Mouse (Mus musculus): ENCODE data around the gene Tgfbi. TPM values are rescaled to one million over a fixed set of nuclear protein-coding genes. Genes with fewer than 3 reads are reported as not detected.

Tgfbi gene
- polyA plus RNA-seq, 2 experiments: 6.1 to 6.7 TPM

GRCm38 (mm10) chr13:56601199-56601598 lies 8.1 kb upstream of the Tgfbi start:
- Histone ChIP-seq H3K36me3 (replicated peaks; ENCODE audit: control insufficient read depth, insufficient read depth, low read depth) (no peaks in the 10 kb centered on the region), H3K27me3 (ENCODE audit: control insufficient read depth, insufficient read depth, low read length) (no peaks in the 10 kb centered on the region), H3K9ac (replicated peaks) (no peak overlapping the region), H3K9me3 (ENCODE audit: control insufficient read depth, low read length) (no peaks in the 10 kb centered on the region), H3K4me1 (replicated peaks; ENCODE audit: control insufficient read depth in 2 of 2, insufficient read depth in 2 of 2, low read length in 1 of 2) (no peaks in the 10 kb centered on the region), H3K4me3 (ENCODE audit: insufficient read depth in 1 of 2, low read depth in 2 of 2, low read length in 2 of 2) (no peak overlapping the region), H3K4me2 (ENCODE audit: low read depth) (no peak overlapping the region), H3K27ac (no peak overlapping the region)
- 45% methylated on average over 11 of the region's 11 CpGs for WGBS (ENCODE audit: insufficient replicate concordance)
- ATAC-seq (ENCODE audit: insufficient read depth) (no peak), DNase-seq (ENCODE audit: low read depth in 3 of 3, low spot score in 3 of 3) (no peak)
- no peak for TF ChIP-seq CTCF (IDR thresholded peaks at IDR 0.05; ENCODE audit: low read depth)
- TF ChIP-seq EP300 (IDR thresholded peaks at IDR 0.05; ENCODE audit: low read depth): no peak

DNA sequence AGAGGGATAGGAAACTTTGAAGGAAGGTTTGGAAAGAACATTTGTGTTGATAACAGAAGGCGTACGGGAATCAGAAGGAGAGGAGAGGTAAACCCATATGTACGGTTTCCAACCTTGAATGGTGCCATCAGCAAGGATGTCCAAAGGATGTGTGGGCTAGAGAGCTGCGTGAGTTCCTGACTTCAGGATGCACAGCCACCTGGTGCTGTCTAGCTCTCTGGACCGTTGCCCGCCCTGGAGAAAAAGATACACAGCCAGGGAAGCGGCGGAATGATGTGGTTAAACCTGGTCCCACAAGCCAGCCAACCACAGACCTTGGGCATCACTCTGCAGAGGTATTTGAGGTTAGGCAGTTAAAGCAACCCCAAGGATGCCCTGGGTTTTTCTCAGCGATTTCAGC lies 3.8 kb upstream of the Tgfbi start:
- Histone ChIP-seq H3K9me3 (ENCODE audit: control insufficient read depth, low read length) (no peaks in the 10 kb centered on the region), H3K4me2 (ENCODE audit: low read depth) (no peak overlapping the region), H3K4me1 (replicated peaks; ENCODE audit: control insufficient read depth in 2 of 2, insufficient read depth in 2 of 2, low read length in 1 of 2) (no peaks in the 10 kb centered on the region; a peak in 1 of 4 replicates), H3K27ac (no peak overlapping the region), H3K4me3 (ENCODE audit: insufficient read depth in 1 of 2, low read depth in 2 of 2, low read length in 2 of 2) (no peak overlapping the region), H3K9ac (replicated peaks) (no peak overlapping the region), H3K36me3 (replicated peaks; ENCODE audit: control insufficient read depth, insufficient read depth, low read depth) (no peaks in the 10 kb centered on the region), H3K27me3 (ENCODE audit: control insufficient read depth, insufficient read depth, low read length) (no peaks in the 10 kb centered on the region)
- DNase-seq (ENCODE audit: low read depth in 3 of 3, low spot score in 3 of 3): no peak
- ATAC-seq (ENCODE audit: insufficient read depth): no peak
- TF ChIP-seq EP300 (IDR thresholded peaks at IDR 0.05; ENCODE audit: low read depth) (no peak), CTCF (IDR thresholded peaks at IDR 0.05; ENCODE audit: low read depth) (no peak)
- 67% methylated on average over 9 of the region's 9 CpGs for WGBS (ENCODE audit: insufficient replicate concordance)

DNA sequence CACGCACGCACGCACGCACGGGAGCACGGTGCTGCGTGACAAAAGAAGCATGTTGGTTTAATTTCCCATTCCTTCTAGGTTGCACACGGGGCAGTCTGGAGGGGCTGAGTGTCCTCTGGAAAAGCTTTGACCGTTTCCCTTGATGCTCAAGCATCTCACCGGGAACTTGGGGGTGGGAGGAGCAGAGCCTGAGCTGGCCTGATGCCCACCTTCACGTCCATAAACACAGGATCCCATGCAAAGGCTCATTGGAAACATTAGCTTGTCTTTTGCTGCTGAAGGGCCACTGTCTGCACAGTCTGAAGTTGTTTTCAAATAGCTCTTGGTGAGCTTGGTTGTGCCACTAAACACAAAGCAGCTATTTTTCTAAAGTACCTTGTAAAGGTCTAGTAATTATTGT lies 2.6 kb upstream of the Tgfbi start:
- no peak for DNase-seq (ENCODE audit: low read depth in 3 of 3, low spot score in 3 of 3)

GRCm38 (mm10) chr13:56607225-56607624 lies 2.1 kb upstream of the Tgfbi start:
- Histone ChIP-seq H3K27ac (no peak overlapping the region), H3K9me3 (ENCODE audit: control insufficient read depth, low read length) (no peaks in the 10 kb centered on the region), H3K4me3 (ENCODE audit: insufficient read depth in 1 of 2, low read depth in 2 of 2, low read length in 2 of 2) (no peak overlapping the region), H3K4me2 (ENCODE audit: low read depth) (no peak overlapping the region), H3K27me3 (ENCODE audit: control insufficient read depth, insufficient read depth, low read length) (no peaks in the 10 kb centered on the region), H3K4me1 (replicated peaks; ENCODE audit: control insufficient read depth in 2 of 2, insufficient read depth in 2 of 2, low read length in 1 of 2) (peaks cover 2 to 6% of the 10 kb centered on the region in 2 experiments; a peak in 2 of 4 replicates), H3K9ac (replicated peaks) (no peak overlapping the region), H3K36me3 (replicated peaks; ENCODE audit: control insufficient read depth, insufficient read depth, low read depth) (no peaks in the 10 kb centered on the region)
- ATAC-seq (ENCODE audit: insufficient read depth) (no peak), DNase-seq (ENCODE audit: low read depth in 3 of 3, low spot score in 3 of 3) (no peak)
- 19% methylated on average over 7 of the region's 7 CpGs for WGBS (ENCODE audit: insufficient replicate concordance)
- TF ChIP-seq CTCF (IDR thresholded peaks at IDR 0.05; ENCODE audit: low read depth): no peak
- TF ChIP-seq EP300 (IDR thresholded peaks at IDR 0.05; ENCODE audit: low read depth): no peak

More for the DNA sequence above, 2.6 kb upstream of the Tgfbi start:
- no peaks in the 10 kb centered on the region for H3K36me3 ChIP-seq (replicated peaks; ENCODE audit: control insufficient read depth, insufficient read depth, low read depth)
- no peak overlapping the region for H3K4me3 ChIP-seq (ENCODE audit: insufficient read depth in 1 of 2, low read depth in 2 of 2, low read length in 2 of 2)
- TF ChIP-seq EP300 (IDR thresholded peaks at IDR 0.05; ENCODE audit: low read depth): no peak
- TF ChIP-seq CTCF (IDR thresholded peaks at IDR 0.05; ENCODE audit: low read depth): no peak
- 67% methylated on average over 11 of the region's 11 CpGs for WGBS (ENCODE audit: insufficient replicate concordance)
- no peaks in the 10 kb centered on the region for H3K27me3 ChIP-seq (ENCODE audit: control insufficient read depth, insufficient read depth, low read length)
- H3K27ac ChIP-seq: no peak overlapping the region
- H3K9ac ChIP-seq (replicated peaks): no peak overlapping the region
- H3K4me1 ChIP-seq (replicated peaks; ENCODE audit: control insufficient read depth in 2 of 2, insufficient read depth in 2 of 2, low read length in 1 of 2): peaks cover 0 to 2% of the 10 kb centered on the region in 2 experiments; a peak in 2 of 4 replicates
- H3K4me2 ChIP-seq (ENCODE audit: low read depth): no peak overlapping the region
- H3K9me3 ChIP-seq (ENCODE audit: control insufficient read depth, low read length): no peaks in the 10 kb centered on the region
- ATAC-seq (ENCODE audit: insufficient read depth): no peak

GRCm38 (mm10) chr13:56607846-56608245 lies 1.5 kb upstream of the Tgfbi start:
- Histone ChIP-seq H3K27ac (no peak overlapping the region), H3K36me3 (replicated peaks; ENCODE audit: control insufficient read depth, insufficient read depth, low read depth) (no peaks in the 10 kb centered on the region), H3K4me1 (replicated peaks; ENCODE audit: control insufficient read depth in 2 of 2, insufficient read depth in 2 of 2, low read length in 1 of 2) (peaks cover 2 to 10% of the 10 kb centered on the region in 2 experiments; a peak in 2 of 4 replicates), H3K4me2 (ENCODE audit: low read depth) (no peak overlapping the region), H3K9me3 (ENCODE audit: control insufficient read depth, low read length) (no peaks in the 10 kb centered on the region), H3K4me3 (ENCODE audit: insufficient read depth in 1 of 2, low read depth in 2 of 2, low read length in 2 of 2) (no peak overlapping the region), H3K9ac (replicated peaks) (no peak overlapping the region), H3K27me3 (ENCODE audit: control insufficient read depth, insufficient read depth, low read length) (no peaks in the 10 kb centered on the region)
- no peak for DNase-seq (ENCODE audit: low read depth in 3 of 3, low spot score in 3 of 3)
- TF ChIP-seq EP300 (IDR thresholded peaks at IDR 0.05; ENCODE audit: low read depth) (no peak), CTCF (IDR thresholded peaks at IDR 0.05; ENCODE audit: low read depth) (no peak)
- ATAC-seq (ENCODE audit: insufficient read depth): no peak
- 62% methylated on average over 4 of the region's 4 CpGs for WGBS (ENCODE audit: insufficient replicate concordance)
